Mouse (Mus musculus): ENCODE measurements around the gene Gpr61.

- TF ChIP-seq MAFK (IDR thresholded peaks at IDR 0.05; ENCODE audit: insufficient read depth, low read depth, low read length) = no peak
- no peak for TF ChIP-seq CHD2 (IDR thresholded peaks at IDR 0.05; ENCODE audit: low read depth, low read length)
These were observed 12.0 kb upstream of the Gpr61 start for GRCm38 (mm10) chr3:108166486-108167211.

Data from ES-E14 (cell line).